Mouse (Mus musculus) ZHBTc4 (cell line): ENCODE results near the gene Irf2bp1.
A peak's percentile ranks its signal among the peaks of the same experiment; 100 is the strongest.

Experiments
- DNase-seq: peaks from one replicate; pipeline ENCODE4 v3.0.0-alpha.2; 2011; ENCODE audit warnings: low read depth, low spot score

The Irf2bp1 gene

DNA sequence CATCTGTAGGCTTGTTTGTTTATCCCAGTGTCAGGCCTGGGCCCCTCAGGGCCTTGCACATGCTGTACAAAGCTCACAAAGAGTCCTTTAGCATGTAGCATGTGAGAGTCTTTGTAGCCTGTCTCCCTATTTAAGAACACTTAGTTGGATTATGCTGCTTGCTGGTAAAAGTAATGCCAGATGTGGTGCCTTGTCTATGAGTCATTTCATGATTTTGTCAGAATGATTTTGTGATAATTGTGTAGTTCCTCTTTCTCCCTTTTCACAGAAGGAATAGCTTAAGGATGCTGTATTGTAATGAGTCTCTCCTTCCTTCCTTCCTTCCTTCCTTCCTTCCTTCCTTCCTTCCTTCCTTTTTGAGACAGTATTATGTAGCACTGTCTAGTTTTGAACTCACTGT, 24.2 kb downstream of the Irf2bp1 start:
- no peak for DNase-seq

DNA sequence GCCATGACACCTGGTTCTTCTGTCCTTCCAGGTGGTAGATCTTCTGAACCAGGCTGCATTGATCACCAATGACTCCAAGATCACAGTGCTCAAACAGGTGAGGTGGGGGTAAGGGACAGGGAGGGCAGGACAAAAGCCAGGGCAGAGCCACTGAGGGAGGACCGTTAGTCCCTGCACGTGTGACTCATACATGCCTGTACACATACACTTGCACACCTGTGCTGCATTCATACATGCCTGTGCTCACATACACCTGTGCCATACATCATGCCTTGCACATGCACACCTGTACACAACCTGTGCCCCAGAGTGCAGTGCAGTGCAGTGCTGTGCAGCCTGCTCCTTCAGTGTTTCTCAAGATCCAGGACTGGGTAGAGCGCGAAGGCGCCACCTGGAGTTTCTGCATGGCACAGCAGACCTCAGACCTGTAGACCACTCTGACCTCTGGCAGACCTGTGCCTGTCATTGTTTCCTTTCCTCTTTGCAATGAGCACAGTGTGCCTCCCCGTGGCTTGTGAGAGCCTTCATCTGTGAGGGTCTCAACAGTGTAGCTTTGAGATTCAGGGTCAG, 25.3 kb downstream of the Irf2bp1 start:
- peak; percentile 85 for DNase-seq

GRCm38 (mm10) chr7:19031641-19032040, 27.8 kb downstream of the Irf2bp1 start:
- DNase-seq: peak; percentile 46

GRCm38 (mm10) chr7:19044616-19045015, 40.8 kb downstream of the Irf2bp1 start:
- no peak for DNase-seq

- DNase-seq: no peak
Observed at GRCm38 (mm10) chr7:19046286-19047069, 42.6 kb downstream of the Irf2bp1 start.

GRCm38 (mm10) chr7:19048006-19048527, 44.2 kb downstream of the Irf2bp1 start:
- DNase-seq: no peak

- no peak for DNase-seq
Observed at GRCm38 (mm10) chr7:19049252-19049651, 45.4 kb downstream of the Irf2bp1 start.

- no peak for DNase-seq
Observed at GRCm38 (mm10) chr7:19050172-19050571, 46.3 kb downstream of the Irf2bp1 start.

DNA sequence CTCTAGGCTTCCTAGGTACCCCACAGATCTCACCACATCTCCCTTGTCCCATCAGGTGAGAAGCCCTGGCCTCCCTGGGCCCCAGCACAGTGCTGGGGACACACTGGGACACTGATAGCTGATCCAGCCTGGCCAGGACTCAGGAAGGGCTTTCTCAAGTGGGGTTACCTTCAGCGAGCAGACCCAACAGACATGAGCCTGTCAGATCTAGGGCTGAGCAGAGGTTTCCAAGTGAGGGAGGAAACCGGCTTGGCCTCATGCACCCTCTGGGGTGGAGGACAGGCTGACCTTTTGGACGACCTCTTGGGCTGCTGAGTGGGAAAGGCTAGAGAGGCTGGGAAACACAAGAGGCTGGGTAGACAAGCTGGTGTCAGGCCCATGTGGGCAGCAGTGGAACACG, 47.3 kb downstream of the Irf2bp1 start:
- DNase-seq: no peak

GRCm38 (mm10) chr7:19052345-19053135, 48.7 kb downstream of the Irf2bp1 start:
- DNase-seq: no peak

- DNase-seq: no peak
Observed at GRCm38 (mm10) chr7:19053136-19053532, 49.3 kb downstream of the Irf2bp1 start.

DNA sequence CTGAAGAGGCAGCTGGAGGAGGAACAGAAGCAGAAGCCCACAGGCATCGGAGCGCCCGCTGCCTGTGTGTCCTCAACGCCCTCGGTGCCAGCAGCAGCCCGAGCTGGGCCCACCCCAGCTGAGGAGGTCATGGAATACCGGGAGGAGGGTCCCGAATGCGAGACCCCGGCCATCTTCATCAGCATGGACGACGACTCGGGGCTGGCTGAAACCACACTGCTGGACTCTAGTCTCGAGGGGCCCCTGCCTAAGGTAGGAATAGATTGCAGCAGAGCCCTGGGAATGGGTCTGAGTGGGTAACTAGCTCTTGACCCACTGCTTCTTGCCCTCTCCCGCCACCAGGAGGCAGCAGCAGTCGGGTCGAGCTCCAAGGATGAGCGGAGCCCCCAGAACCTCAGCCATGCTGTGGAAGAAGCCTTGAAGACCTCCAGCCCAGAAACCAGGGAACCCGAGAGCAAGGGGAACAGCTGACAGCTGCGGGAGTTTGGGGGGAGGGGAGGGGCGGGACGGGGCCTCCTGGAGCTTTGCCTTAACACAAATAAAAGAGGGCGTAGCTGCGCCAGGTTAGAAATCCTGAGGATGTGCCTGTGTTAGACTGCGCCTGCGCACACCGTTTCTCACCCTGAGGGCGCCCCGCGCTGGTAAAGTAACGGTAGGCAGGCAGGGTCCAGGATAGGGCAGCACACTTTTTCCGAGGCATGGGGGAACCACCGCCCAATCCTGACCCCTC, 50.4 kb downstream of the Irf2bp1 start, which contains the start of gene Rsph6a:
TSS of gene Rsph6a (plus strand) at position 644 of the 730 bp plus-strand sequence.
- DNase-seq: peak; percentile 86

DNA sequence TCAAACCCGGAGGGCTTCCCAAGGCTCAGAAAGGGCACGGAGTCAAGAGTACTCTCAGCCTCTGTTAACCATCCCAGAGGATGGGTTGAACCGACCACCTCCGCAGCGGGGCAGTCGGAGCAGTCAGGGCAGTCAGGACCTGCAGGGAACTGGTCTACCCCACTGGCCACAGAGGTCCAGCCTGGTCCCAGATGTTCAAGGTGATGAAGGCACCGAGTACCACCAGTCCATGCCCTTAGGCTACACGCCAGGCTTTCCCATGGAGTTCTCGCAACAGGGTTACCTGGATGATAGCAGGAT, 50.9 kb downstream of the Irf2bp1 start:
- no peak for DNase-seq

GRCm38 (mm10) chr7:19055108-19055507, 51.3 kb downstream of the Irf2bp1 start:
- DNase-seq: no peak
